Mouse (Mus musculus): ENCODE data around the gene Aamdc. TPM values are rescaled to one million over a fixed set of nuclear protein-coding genes. Genes with fewer than 3 reads are reported as not detected.

Gene Aamdc
- total RNA-seq (2021) = 100 to 1,000 TPM; 131 to 137 TPM
- long read RNA-seq, experiment 1, transcript Aamdc-213 (5 exons, 883 nt) = major isoform, 50 of 95 reads
- long read RNA-seq, experiment 1, transcript Aamdc-202 (4 exons, 776 nt) = minor isoform, 6 of 95 reads
- long read RNA-seq, experiment 1, transcript Aamdc-206 (4 exons, 789 nt) = minor isoform, 19 of 95 reads
- long read RNA-seq, experiment 1, partial matches to known transcripts = 0 of 95 reads
- long read RNA-seq, experiment 1, other reads (novel, unspliced or antisense) = 13 of 95 reads
- long read RNA-seq, experiment 2, transcript Aamdc-213 (5 exons, 883 nt) = major isoform, 40 of 71 reads
- long read RNA-seq, experiment 2, transcript Aamdc-202 (4 exons, 776 nt) = minor isoform, 6 of 71 reads
- long read RNA-seq, experiment 2, transcript Aamdc-206 (4 exons, 789 nt) = minor isoform, 18 of 71 reads
- long read RNA-seq, experiment 2, partial matches to known transcripts = 0 of 71 reads
- long read RNA-seq, experiment 2, other reads (novel, unspliced or antisense) = 4 of 71 reads

DNA sequence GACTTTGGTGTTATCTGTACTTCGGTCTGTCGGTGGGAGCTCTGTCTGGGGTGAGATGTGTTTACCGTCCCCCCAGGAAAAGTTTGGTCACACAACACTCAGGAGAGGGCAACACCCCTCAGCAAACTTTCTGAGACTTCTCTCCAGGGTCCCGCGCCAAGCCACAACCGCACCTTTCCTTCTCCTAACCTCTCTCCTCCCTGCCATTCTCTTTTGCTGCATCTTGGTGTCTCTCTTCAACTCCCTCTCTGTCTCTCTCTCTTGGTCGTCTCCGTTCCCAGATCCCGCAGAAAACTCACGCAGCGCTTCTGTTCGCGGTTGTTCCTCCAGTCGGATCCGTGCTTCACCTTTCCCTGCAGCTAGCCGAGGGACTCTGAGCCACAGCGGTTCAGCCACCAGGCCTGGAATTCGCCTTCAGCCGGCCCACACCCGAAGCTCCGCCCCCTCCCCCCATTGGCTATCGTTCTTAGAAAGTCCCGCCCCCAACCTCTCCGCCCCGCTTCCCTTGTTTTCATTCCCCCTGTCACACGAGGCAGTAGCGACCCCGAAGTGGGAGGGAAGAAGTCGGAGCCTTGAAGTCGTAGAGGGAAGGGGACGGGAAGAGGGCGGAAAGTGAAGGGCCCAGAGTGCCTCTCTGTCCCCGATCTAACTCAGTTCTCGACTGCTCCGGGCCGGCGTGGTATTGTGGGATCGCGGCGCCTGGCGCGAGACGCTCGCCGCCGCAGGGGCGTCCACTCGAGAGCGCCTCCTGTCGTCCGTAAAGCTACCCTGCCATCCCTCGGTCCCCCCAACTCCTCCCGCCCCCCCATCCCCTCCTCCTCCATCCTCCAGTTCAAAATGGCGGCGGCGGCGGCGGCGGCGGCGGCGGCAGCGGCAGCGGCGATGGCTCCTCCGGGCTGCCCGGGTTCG, at the start of gene Aamdc, which contains the start of gene Rsf1:
Gene Aamdc (minus strand): TSS at position 431 of the 909 bp plus-strand sequence.
Gene Rsf1 (plus strand): TSS at position 823 of the 909 bp plus-strand sequence.
- DNase-seq = peak; percentile 95

DNA sequence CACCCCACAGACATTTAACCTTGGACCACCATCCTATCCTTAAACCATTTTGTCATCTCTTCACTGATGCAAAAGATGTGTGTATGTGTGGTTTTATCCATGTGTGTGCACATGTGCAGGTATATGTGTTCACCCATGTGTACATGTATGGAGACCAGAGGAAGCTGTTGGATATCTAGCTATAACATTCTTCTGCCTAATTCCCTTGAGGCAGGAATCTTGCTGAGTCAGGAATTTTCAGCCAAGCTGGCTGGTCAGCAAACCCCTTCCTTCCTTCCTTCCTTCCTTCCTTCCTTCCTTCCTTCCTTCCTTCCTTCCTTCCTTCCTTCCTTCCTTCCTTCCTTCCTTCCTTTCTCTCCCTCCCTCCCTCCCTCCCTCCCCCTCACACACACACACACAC, 44.1 kb upstream of the Aamdc start:
- DNase-seq = no peak

DNA sequence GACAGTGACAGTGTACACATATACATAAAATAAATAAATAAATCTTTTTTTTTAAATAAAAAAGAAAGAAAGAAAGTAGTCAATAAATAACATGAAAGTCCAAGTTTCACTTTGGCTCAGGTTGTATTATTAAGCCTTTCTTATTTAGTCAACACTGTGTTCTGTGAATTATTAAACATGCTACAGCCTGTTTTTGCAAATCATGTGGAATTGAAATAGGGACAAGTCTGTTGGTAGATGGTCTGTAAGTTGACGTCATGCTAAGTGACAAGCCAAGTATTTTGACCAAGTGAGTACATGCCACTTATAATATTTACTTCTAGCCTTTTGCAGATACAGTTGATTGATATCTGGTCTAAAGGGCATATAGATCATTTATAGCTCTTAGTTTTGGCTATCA, 43.4 kb upstream of the Aamdc start:
- no peak for DNase-seq

DNA sequence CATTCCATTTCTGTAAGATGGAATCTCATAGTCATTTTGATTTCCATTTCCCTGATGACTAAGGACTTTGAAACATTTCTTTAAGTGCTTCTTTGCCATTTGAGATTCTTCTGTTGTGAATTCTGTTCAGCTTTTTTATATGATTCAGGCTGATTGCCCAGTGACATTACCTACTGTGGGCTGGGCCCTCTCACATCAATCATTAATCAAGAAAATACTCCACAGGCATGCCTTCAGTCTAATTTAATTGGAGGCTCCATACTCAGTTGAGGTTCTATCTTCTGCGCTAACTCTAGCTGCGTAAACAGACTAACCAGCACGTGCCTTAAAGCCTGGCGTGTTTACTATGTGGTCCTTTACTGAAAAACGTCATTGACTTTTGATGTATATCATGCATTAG, 42.0 kb upstream of the Aamdc start:
- no peak for DNase-seq

DNA sequence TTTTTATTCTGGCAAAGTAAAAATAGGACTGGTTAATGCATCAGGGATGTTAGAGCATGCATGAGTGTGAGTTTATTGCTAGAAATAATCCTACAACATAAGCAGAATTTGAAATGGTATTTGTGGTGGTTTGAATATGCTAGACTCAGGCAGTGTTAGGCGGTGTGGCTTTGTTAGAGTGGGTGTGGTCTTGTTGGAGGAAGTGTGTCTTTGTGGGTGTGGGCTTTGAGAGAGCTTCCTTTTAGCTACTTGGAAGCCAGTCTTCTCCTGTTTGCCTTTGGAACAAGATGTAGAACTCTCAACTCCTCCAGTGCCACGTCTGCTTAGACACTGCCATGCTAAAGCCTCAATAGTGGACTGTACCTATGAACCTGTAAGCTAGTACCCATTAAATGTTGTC, 19.3 kb upstream of the Aamdc start:
- no peak for DNase-seq

DNA sequence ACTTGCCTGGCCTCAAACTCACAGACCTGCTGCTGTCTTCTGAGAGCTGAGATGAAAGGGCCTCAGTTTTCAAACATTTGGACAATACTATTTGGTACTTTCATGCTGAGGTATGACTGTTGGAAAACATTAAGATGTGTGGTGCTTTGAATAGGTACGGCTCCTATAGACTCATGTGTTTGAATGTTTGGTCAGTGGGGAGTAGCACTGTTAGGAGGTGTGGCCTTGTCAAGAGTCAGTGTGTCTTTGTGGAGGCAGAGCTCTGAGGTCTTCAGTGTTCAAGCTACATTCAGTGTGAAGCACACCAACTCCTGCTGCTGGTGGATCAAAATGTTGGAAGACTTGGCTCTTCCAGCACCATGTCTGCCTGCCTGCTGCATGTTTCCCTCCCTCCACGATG, 14.2 kb upstream of the Aamdc start:
- no peak for DNase-seq

DNA sequence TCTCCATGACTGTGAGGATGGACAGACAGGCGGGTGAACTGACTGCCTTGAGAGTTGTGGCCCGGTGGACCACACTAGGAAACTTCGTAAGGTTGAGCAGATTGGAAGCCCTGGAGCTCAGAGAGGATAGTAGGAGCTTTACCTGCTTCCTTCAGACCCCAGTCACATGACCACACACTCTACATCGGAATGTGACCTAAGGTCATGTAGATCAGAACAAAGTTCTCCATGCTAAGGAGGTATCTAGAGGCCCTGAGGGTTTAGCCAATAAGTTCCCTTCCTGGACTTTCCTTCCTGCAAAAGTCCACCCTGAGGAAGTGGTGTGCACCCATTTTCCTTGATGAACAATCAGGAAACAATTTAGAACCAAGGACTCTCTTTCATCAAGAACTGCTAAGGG, 13.1 kb upstream of the Aamdc start:
- no peak for DNase-seq

DNA sequence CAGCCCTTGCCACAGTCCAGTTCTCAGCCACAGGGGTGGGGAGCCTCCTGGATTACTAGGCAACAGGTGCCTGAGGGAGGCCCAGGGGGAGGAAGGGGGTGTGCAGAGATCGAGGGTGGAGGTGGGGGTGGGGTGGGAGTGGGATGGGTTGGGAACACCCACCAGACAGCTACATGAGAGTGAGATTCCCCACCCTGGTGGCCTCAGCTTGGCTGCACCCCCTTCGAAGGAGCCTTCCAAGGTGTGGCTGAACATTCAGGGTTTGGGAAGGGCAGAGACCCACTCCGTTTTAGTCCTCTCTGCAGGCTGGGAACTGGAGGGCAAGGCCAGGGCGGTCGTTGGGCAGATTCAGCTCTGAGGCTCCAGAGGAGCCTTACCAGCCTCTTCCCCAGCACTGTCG, 12.0 kb upstream of the Aamdc start:
- no peak for DNase-seq

DNA sequence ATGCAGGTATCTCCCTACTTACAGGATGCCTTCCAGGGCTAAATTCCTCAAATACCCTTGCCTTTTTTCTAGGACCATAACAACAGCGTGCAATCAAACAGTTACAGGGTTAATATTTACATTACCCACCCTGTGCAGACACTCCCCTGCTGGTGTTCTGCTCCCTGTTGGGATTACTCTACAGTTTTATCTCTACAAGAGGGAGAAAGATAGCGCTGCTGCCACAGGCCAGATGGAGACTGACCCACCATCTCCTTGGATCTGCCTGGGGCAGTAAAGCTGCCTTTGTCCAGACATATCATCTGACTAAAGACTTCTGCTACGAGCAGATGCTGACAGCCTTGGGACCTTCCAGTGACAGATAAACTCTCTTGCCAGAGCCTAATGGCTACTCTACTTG, 11.2 kb upstream of the Aamdc start:
- no peak for DNase-seq

DNA sequence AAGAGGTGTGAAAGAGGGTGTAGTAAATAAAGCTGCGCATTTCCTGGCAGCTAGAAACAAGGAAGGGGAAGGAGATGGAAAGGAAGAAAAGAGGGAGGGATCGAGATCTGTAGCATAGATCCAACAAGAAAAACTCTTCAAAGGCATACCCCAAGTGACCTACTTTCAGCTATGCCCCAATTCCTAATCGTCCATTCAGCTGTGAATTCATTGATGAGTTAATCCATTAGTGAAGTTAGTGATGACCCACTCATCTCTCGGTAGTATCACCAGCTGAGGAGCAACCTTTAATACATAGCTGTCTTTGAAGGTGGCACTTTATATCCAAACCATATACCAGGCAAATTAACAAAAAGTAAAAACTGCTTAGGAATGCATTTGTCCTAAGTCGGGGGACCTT, 9.2 kb upstream of the Aamdc start:
- DNase-seq = no peak

DNA sequence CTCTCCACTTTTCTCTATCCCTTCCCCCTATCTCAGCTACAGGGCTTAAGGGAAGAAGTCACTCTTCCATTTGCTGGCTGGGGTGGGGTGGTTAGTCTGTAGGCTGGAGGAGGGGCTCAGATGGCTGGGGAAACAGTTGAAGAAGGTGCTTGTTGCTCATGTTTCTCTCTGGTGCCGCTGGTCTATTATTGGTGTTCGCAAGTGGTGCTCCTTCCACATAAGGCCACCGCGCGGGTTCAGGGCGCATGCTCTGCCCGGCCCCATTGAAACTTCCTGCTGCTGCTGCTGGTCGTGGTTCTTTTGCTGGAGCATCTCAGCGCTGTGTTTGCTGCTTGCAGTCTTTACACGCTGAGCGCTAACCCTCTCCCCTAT, 1.5 kb upstream of the Aamdc start:
- peak; percentile 76 for DNase-seq

DNA sequence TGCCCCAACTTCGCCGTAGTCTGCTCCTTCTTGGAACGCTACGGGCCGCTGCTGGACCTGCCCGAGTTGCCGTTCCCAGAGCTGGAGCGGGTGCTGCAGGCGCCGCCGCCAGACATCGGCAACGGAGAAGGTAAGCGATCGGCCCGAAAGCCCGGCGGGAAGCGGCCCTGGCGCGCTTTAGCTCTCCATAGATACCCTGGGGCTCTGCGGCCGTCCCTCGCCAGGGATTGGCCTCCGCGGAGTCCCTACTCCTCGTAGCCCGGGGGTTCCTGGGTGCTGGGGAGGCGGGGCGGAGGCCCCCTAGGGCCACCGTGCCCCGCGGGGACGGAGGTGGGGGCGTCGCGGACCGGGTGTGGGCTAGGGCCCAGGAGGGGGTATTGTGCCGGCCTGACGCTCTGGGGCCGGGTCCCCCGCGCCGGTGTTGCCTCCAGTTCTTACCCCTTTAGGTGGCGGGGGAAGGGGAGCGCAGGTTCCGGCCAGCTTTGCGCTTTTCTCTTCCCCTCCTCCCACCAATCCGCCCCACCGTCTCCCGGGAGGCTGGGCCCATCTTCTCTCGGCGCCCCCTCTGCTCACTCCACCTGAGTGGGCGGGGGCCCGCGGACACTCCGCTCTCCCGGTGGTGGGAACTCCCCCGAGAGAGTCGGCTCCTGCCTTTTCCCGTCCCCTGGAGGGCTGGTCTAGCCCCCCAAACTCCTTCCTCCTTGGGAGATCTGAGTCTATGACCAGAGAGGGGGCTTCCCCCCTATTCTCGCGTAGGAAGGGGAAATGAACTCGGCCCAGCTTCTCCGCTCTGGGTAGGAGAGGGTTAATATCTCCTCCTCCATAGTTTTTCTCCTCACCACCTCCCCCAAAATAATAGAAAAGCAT, 912 bp upstream of the Aamdc start:
- peak; percentile 54 for DNase-seq

DNA sequence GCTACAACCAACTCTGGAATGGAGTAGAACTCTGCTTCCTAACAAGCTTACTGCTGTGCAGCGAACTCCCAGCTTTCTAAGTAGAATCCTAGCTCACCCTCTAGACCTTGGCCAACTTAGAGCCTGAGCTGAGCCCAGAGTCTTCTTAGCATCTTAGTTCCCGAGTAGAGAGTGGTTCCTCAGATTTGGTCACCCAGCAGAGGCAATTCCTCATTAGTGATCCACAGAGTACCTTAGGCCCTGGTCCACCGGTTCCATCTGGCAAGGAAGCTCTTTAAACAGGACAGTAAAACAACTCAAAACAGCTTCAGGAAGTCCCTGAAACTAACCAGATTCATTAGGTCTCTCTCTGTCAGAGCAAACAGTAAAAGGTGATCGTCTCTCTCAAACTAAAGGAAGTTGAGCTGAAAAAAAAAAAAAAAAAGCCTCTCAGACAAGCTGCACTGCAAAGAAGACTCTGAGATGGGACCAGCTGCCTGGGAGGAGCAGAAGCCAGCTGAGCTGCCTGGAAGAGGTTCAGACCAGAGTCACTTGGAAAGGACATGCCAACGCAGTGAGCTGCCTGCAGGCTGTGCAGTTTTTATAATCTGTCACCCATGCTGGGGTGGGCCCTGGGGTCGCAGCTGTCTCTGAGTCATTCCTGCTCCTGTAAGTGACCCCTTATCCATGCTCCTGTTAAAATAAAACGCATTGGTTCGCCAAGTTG, 783 bp downstream of the Aamdc start:
- peak; percentile 62 for DNase-seq

DNA sequence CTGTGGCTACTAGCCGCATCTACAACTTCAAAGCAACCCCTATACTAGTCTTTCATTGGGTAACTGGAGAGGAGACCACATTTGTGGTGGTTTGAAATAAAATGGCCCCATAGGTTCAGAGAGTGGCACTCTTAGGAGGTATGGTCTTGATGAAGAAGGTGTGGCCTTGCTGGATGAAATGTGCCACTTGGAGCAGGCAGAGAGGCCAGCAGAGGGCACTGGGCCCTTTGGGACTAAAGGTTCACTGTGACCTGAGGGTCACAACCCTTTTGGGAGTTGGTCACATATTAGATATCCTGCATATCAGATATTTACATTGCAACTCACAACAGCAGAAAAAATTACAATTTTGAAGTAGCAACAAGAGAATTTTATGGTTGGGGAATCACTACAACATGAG, 8.9 kb downstream of the Aamdc start:
- no peak for DNase-seq

DNA sequence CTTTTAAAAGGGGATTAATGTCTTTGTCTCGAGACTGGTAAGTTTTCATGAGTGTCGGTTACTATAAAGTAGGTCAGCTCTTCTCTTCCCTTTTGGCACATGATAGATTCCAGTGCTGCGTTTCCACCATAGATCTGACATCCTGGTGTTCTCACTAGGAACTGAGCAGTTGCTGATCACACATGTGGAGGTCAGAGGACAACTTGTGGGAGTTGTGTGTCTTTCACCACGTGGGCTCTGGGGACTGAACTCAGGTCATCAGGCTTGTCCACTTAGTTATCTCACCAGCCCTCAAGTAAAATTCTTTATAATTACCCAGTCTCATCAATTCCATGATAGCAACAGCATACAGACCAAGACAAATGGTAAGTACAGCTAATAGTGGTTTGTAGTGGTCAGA, 9.9 kb downstream of the Aamdc start:
- DNase-seq = no peak

DNA sequence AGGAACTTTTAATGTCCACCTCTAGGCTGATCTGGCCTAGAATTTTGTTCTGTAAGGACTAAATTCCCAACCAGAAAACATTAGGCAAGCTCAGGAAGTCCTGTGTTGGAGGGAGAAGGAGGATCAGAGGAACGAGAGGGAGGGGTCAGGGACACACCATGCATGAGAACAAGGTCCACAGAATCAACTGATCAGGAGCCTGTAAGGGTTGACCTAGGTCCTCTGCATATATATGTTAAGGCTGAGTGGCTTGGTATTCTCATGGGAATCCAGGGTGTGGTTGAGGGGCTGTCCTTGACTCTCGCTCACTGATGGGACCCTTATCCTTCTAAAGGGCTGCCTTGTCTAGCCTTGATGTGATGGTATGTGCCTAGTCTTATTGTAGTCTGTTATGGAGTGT, 15.7 kb downstream of the Aamdc start:
- no peak for DNase-seq

DNA sequence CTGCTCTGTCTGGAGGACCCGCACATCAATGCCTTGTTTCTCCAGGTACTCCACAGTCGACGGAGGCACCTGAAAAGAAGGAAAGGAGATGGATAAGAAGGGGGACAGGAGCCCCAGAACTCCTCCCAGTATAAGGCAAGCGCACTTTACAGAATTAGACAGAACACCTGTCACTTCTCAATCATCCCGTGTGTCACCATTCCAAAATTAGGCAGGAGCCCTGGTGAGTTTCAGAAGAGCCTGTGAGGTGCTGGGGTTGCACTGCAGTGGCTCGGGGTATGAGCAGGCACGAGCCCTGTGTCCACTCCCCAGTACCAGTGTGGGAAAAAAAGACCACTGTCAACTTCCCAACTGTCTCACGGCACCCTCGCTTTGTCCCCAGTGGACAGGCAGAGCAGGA, 28.6 kb downstream of the Aamdc start:
- DNase-seq = no peak

DNA sequence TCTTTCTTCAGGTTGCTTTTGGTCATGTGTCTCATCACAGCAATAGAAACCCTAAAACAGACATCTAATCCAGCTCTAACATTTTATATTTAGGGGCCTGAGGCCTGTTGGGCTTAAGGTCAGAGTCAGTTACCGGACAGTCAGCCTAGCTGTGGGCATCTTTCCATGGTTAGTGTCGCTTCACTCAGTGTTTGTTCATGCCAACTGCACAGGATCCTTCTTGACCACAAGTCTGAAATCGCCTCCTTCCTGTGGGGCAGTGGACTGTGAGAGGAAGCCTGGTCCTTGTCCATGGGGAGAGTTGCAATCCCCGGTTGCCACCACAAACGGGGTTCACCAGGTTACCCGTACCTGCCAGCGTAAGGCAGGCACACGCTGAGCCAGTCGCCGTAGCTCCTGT, 30.0 kb downstream of the Aamdc start:
- DNase-seq = no peak

DNA sequence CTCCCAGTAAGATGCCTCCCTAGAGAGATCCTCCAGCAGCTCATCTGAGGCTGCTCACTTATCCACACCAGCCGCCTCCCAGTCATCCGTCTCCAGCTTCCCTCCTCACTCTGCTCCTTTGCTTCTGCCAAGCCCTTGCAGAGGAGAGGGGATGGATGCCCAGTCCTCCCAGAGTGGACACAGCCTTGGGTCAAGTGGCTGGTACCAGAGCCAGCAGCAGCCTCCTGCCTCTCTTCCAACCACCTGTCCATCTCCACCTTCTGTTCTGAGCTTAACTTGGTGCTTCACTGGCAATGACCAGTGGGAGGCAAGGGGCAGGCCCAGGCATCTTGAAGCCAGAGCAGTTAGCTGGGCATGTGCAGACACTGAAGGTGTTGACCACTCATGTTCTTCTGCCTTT, 32.8 kb downstream of the Aamdc start:
- no peak for DNase-seq

DNA sequence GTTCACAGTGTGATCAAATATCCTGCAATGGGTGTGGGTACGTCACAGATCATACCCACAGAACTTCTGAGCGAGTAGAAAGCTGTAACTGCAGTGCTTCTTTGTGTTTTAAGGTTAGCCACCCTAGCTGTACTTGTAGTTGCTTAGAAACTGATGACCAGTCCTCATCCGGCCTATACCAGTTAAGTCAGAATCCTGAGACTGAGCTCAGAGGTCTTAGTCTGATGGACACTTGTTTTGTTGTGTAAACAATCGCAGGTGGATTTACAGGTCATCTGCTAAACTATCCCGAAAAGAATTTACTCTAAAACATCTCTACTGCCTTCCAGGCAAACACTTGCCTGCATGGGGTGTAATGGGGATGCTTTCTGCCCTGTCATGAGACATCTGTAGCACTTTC, 42.7 kb downstream of the Aamdc start:
- no peak for DNase-seq

DNA sequence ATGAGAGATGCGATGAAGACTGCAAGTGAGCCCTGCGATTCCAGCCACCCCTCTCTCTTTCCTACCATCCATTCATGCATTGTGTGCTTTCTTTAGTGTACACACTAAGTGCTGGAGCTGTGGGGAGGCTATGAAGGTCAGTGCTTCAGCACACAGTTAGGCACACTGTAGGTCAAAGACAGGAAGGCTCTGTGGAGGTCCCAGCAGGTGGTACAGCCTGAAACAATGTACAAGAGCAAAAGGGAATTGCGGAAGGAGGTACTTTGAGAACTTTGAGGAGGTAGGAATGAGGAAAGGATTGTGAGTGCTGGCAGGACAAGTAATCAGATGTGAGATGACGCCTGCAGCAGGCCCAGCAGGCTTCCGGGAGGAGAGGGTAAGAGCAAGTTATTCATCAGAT, 43.8 kb downstream of the Aamdc start:
- DNase-seq = no peak

DNA sequence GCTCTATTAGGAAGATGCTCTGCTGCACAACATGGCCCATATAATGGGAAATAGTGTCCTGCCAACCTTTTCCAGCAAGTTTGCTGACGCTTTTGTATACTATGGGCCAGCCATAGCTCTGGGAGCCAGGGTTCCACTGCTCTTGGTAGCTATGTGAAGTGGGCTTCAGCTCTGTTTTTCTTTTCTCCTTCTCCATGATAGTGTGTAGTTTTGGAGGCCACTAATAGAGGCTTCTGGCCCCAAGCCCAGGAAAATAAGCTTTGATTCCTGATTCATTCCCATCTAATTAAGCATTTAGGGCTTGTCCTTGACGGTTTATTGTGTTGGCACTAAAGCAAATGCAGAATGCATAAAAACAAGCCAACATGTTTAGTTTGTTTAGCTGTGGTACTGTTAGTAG, 59.4 kb downstream of the Aamdc start:
- DNase-seq = no peak
